Mouse (Mus musculus): ENCODE results near the gene Sec61a1.

Gene Sec61a1

DNA sequence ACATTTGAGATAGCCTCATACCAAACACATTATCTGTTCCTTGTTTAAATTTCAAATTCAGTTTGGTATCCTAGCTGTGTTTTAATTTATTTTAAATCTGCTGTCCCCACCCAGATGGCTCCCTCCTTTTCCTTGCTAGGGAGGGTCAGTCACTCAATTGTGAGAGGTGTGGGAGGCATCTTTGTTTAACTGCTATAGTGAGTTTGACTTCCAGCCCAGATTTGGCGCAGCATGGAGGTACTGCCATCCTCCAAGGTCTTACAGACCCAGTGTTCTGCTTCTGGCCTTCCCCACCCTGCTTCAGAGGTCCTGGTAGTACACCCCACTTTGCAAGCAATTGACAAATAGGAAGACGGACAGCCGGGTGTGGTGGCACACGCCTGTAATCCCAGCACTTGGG, 5.4 kb upstream of the Sec61a1 start:
- TF ChIP-seq GATA4 (IDR thresholded peaks at IDR 0.05; ENCODE audit: insufficient replicate concordance, low read length): no peak

DNA sequence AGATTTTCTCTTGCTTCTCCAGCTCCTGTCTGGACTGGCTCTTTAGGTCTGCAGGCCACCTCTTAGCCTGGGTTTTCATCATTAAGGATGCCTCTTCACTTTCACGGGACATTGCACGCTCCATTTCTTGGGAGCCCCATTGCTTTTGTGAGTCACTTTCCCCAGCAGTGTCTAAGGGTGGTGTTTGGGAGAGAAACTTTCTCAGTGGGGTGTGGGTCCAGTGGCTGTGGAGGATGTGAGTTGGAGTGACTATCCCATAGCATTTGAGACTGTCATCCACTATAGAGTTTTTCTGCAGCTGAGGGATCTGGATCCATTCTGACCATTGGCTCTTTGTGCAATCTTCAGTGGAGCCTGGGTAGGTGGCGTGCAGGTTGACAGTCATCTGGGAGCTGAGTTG, 4.7 kb upstream of the Sec61a1 start:
- no peak for TF ChIP-seq GATA4 (IDR thresholded peaks at IDR 0.05; ENCODE audit: insufficient replicate concordance, low read length)

DNA sequence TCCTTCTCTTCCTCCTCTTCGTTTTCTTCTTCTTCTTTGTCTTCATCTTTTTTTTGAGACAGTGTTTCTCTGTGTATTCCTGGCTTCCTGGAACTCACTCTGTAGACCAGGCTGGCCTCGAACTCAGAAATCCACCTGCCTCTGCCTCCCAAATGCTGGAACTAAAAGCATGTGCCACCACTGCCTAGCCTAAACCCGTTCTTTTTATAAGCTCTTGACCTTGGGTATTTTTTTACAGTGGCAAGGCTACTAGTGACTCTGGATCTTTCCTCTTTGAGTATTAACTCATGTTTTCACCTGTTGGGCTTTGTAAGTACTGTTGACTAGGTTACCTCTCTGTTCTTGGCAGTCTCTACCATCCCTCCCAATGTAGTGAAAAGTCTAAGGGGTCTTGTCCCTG, 4.3 kb upstream of the Sec61a1 start:
- no peak for TF ChIP-seq GATA4 (IDR thresholded peaks at IDR 0.05; ENCODE audit: insufficient replicate concordance, low read length)

DNA sequence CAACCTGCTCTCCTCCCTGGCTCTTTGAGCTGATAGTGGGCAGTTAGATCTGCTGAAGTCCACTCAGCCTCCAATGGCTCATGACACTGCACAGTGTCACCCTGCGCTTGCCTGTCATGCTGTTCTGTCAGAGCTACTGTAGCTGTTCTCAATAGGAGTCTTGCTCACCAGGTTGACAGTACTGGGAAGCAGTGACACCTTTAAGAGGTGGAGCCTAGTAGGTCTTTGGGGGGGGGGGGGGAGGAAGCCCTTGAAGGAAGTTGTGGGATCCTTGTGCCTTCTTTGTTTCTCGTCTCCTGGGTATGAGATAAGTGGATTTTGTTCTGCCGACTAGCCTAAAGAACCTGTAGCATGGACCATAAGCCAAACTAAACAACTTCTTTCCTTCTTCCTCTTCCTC, 3.9 kb upstream of the Sec61a1 start:
- no peak for TF ChIP-seq GATA4 (IDR thresholded peaks at IDR 0.05; ENCODE audit: insufficient replicate concordance, low read length)

DNA sequence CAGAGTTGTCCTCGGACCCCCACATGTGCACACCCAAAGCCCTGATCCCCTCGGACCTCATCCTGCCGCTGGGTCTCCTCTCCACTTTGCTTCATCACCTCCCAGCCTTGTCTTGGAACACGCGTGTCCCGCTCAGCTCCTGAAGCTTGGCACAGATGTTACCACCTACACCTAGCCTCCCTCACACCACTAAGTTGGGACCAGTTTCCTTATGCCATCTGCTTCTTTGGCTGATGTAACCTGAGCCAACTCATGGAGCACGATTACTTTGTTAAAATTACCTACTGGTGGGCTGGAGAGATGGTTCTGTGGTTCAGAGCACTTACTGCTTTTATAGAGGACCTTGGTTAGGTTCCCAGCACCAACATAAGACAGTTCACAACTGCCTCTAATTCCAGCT, 3.1 kb upstream of the Sec61a1 start:
- TF ChIP-seq GATA4 (IDR thresholded peaks at IDR 0.05; ENCODE audit: insufficient replicate concordance, low read length): no peak

DNA sequence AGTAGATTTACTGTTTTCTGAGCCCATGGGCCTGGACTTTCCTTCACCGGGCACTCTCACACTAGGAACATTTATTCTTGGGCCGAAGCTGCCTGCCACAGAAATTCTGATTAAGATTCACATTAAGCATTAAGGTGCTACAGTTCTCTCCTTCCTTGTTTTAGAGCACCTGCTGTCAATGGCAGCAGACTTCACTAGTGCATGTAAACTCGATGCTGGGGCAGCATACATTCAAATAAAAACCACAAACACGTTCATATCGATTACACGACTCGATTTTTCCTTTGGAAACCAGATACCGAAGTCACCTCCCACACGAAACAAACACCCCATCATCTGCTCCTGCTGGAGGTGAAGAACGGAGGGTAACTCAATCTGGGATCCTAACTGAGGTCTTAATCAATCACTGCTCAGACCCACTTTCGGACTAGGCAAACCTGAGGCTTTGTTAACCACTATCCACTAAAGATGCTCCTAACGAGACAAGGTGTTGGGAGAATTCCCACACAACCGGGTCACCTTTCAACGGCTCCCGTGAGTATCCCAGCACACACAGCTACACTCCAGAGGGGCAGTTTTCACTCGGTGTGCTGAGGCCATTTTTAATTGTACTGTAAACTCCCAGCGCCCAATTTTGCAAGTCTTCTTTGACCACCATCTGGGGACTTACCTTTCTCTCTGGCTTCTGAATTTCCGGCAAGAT, 853 bp downstream of the Sec61a1 start:
- TF ChIP-seq GATA4 (IDR thresholded peaks at IDR 0.05; ENCODE audit: insufficient replicate concordance, low read length): no peak

DNA sequence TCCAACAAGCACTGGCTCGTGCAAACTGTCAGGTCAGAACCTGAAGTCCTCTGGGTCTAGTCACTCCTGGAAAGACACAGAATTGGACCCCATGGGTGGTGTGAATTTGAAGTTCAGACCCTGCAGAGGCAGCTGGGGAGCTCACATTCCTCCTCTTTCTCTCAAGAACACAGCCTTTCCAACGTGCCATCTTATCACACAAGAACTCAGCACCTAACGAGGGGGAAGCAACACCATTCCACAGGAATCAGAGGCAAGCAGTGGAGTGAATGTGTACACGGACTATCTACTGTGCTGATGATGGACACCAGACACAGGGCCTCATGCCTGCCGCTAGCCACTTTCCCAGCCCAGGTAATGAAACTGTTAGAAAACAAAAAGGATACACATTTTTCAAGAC, 2.0 kb downstream of the Sec61a1 start:
- no peak for TF ChIP-seq GATA4 (IDR thresholded peaks at IDR 0.05; ENCODE audit: insufficient replicate concordance, low read length)

DNA sequence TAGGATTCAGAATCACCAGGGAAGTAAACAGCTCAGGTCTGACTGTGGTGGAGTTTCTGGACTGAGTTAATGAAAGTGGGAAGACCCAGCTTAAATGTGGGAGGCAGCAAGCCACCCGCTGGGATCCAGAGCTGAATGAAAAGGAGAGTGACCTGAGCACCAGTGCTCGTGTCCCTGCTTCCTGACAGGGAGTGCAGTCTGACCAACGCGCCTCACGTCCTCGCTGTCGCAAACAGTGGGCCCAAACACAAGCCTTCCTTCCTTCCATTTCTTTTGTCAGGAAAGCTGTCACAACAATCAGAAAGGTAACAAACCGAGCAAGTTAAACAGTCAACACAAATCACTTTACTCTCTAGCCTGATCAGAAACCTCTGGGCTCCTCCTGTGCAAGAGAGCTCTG, 2.7 kb downstream of the Sec61a1 start:
- TF ChIP-seq GATA4 (IDR thresholded peaks at IDR 0.05; ENCODE audit: insufficient replicate concordance, low read length): no peak

DNA sequence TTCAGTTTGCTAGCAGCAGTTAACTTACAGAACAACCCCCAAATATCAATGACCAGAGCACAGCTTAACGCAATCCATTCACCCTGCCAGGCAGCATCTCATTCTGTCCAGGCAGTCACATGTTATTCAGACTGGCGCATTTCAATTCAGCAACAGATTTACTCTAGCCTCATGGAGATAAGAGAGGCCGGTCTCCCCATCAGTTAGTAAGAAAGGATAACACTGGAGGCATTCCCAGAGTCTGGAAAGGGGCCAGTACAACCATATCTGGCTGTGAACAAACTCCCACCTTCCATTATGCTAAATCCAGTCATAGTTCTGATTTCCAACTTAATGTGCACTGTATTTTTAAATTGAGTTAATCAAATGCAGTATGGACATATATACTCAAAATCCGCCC, 4.2 kb downstream of the Sec61a1 start:
- TF ChIP-seq GATA4 (IDR thresholded peaks at IDR 0.05; ENCODE audit: insufficient replicate concordance, low read length): no peak

DNA sequence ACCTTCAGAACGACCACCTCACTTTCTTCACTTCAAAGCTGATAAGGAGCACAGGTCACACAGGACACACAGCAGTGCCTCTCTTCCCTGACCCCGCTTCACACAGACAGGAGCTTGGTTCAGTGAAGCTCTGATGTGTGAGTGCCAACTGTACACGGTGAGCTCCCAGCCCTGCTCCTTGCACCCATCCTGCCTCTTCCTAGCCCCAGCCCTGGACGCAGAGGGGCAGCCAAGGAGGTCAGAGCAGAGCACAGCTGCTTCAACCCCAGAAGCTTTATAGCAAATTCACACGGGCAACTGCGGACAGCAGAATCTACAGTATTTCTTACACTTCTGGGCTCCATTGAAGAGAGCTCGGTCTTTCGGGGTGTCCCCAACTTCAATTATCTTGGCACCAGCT, 4.7 kb downstream of the Sec61a1 start:
- no peak for TF ChIP-seq GATA4 (IDR thresholded peaks at IDR 0.05; ENCODE audit: insufficient replicate concordance, low read length)

DNA sequence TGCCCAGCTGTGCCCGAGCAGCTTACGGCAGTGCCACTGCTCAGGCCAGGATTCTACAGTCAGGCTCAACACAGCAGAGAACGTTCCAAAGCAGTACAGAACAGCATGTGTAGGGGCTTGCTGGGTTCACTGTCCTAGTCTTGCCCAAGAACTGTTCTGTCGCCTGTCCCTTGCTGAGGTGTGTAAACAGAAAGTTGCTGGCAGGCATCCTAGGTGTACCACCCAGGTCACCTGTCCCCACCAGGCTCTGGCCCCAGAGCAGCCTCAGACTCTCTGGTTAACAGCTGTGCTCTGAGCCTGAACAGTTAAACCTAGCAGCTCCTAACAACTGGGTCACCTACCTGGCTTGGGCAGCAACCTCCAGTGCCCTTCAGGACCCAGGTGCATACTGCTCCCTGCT, 15.7 kb downstream of the Sec61a1 start:
- no peak for TF ChIP-seq GATA4 (IDR thresholded peaks at IDR 0.05; ENCODE audit: insufficient replicate concordance, low read length)

DNA sequence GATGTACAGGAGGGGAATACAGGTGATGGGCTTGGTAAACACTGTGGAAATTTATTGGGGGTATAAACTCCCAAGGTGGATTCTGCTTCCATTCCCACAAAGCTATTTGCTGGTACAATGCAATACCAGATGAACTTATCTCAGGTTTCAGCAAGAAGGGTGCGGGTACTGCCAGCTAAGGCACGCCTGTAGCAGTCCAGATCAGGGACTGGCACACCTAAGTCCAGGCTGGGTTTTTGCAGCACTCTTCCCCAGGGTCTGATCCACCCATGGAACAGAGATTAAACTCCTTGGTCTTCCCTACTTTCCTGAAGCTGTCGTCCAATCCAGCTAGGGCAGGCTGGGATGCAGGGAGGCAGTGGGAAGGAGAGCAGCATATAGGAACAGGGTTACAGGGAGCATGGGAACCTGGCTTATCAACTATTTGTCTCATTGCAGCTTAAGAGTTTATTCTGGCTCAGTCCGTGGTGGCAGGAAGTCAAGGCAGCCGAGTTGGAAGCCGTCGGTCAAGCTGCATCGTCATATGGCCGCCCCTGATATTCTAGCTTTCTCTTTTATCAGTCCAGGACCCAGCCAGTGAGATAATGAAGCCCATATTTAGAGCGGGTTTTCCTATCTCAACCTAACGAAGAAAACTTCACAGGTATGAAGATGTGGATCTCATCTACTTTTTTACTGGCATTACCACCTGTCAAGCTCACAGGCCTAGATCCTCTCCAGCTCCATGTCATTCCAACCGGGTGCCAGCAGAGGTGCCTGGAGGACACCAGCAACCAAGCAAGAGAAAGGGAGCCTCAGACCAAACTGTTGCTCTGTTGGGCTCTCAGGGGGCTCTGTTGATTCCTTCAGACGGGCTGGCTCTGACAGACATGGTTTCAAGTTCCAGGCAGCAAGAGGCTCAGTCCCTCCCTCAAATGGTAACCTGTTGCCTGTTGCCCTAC, 16.4 kb downstream of the Sec61a1 start:
- no peak for TF ChIP-seq GATA4 (IDR thresholded peaks at IDR 0.05; ENCODE audit: insufficient replicate concordance, low read length)

DNA sequence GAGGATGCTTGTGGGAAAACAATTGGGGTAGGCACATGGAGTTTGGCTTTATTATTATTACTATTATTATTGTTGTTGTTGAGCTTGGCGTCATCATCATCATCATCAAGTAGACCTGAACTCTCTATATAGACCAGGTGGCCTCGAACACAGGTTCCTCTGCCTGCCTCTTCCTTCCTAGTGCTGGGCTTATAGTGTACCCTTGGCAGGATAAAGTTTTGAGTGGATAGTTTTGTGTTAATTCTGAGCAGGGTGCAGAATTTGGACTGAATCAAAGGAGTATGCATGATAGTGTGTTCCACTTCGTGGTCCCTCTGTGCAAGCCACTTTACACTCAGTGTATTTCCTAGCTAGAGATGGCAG, 18.3 kb downstream of the Sec61a1 start:
- no peak for TF ChIP-seq GATA4 (IDR thresholded peaks at IDR 0.05; ENCODE audit: insufficient replicate concordance, low read length)

DNA sequence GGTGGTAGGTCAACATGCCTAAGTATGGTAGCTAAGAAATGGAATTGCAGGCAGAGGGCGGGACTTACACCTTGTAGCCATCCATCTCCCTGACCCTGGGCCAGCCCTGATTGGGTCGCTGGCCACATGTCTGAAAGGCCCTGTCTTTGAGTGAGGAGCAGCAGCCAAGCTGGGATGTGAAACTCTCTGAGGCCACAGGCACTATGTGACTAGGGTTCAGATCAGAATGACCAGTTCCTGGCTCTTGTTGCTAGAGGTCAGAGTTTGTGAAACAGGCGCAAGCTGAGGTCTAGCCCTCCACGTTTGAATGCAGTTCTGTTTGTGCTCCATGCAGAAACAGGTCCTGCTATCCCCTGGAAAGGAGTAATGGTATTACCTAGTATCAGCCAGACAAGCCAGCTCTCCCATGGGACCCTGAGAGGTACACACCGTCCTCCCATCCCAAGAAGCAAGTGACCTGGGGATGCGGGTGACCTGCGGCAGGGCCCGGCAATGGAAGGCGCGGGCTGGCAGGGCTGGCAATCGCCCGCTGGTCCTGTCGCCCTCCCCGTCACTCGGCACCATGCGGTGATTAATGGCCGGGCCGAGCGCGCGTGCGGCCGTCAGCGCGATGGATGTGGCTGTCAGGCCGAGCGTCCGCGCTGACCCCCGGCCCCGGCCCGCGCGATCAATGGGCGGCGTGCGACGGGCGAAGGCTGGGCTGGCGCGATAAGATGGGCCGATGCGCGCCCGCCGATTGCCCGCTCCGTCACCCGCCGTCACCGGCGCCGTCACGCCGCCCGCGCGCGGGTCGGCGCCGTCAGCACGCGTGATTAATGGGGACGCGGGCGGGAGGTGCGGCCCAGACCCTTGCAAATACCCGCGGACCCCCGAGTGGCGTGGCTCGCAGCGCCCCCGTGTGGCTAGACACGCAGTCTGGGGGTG, 19.0 kb downstream of the Sec61a1 start:
- no peak; the same call in 1 of the 2 replicates for TF ChIP-seq GATA4 (IDR thresholded peaks at IDR 0.05; ENCODE audit: insufficient replicate concordance, low read length)

DNA sequence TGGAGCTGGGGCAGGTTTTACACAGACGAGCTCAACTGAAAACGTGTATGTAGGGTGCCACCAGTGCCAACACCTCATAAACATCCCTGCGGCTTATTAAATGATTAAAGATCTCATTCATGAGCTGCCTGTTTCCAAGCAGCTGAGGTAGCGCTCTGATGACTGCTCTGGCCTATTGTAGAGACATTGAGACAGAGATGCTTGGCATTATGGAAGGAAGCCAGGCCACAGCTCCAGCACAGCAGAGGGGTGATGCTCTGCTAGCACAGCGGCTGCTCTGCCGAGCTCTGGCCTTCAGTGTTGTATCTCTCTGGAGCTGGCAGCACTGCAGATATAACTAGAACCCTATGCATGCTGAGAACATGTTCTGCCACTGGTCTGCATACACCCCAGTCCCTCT, 25.0 kb downstream of the Sec61a1 start:
- no peak for TF ChIP-seq GATA4 (IDR thresholded peaks at IDR 0.05; ENCODE audit: insufficient replicate concordance, low read length)

Measured in liver, adult (tissue).